Mouse (Mus musculus) Patski (cell line): Measurements from ENCODE around the gene Olfr649. TPM values are rescaled to one million over a fixed set of nuclear protein-coding genes. Genes with fewer than 3 reads are reported as not detected.
A peak's percentile ranks its signal among the peaks of the same experiment; 100 is the strongest.

ENCODE experiments used
- ATAC-seq: fragments of 100-300 bp; one replicate; pipeline ENCODE4 v1.8.0; 2021
- CTCF ChIA-PET: fragments of 350-600 bp; sonication (Branson Sonifier 250); formaldehyde crosslinking; loops from one replicate; lab custom pipeline; 2022; ENCODE audit warnings: inconsistent platforms; lab: Charles Lee
- POLR2A ChIA-PET: fragments of 350-600 bp; sonication (Branson Sonifier 250); formaldehyde crosslinking; loops from one replicate; lab custom pipeline; 2022; ENCODE audit warnings: antibody characterized with exemption, inconsistent platforms; lab: Charles Lee
- DNase-seq: peaks from one replicate; pipeline ENCODE4 v3.0.0-alpha.2; 2011; ENCODE audit warnings: low read depth, low spot score
- H3K27me3 ChIP-seq: fragments of 371-371 bp; one replicate; pipeline ENCODE4 v1.5.1; 2021
- CTCF ChIP-seq: fragments of 100-300 bp; IDR thresholded peaks from one replicate; pipeline ENCODE4 v1.5.1; 2021
- in situ Hi-C: fragments of 300-500 bp; cut with MboI; formaldehyde crosslinking; loops from 3 replicates; pipeline ENCODE4 v1.11.1; 2018; ENCODE audit warnings: low pct_unique_long_range_greater_than_20kb, mixed read lengths
- polyA plus RNA-seq: library from polyadenylated mRNA; unstranded; gene quantifications from one replicate; pipeline ENCODE4 v1.2.3, GENCODE M21; 2021

Olfr649 gene
- not detected for polyA plus RNA-seq

GRCm38 (mm10) chr7:104195885-104196284 is at the start of gene Olfr649:
Olfr649 (minus strand) TSS chr7:104195985.
- H3K27me3 ChIP-seq = peaks cover 12% of the 10 kb centered on the region
- no peak for DNase-seq
- POLR2A ChIA-PET = no interaction called here
- no peak for TF ChIP-seq CTCF
- ATAC-seq = no peak
- in situ Hi-C loops = no loop called here
- CTCF ChIA-PET = interaction anchor here (0.8 kb wide), 1 partner anchor 29 kb away, joined by 3 read pairs; no protein-coding TSS in a partner anchor

DNA sequence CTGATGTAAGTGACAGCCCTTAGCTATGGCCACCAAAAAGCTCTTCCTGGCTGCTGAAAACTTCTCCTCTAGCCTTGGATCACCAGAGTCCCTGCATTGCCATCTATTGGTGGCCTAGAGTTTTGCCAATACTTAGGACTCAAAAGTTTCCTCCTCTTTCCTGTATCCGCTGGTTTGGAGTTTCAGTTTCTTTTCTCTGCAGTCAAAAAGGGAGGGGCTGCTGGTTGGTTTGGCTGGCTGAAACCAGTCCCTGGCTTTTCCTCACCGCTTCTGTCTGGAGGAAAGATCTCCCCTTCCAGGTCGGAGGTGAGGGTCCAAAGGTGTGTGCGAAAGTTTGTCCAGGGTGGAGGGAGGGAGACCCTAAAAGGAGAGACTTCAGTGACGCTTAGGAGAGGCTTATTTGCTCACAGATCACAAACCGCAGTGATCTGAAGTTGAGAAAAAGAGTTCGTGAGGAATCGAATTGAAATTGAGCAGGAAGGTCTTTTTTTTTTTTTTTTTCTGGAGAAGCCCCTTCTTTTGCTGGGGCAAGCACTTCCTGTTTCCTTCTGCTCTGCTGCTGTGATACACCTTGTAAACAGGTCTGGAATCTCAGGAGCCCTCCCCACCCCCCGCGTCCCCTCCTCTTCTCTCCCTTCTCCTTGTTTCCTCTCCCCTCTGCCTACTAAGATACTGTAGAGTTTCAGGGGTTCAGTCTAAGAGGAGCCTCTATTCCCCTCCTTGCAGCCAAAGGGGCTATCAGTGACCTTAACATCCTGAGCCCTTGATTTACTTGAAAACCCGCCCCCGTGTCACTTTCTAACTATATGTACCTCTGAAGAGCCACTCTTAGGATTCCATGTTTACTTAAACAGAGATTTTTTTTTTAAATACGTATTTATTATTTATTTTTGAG is 48.7 kb upstream of the Olfr649 start, which contains the start of gene Trim34a:
Gene Trim34a (plus strand): TSS at position 171 of the 895 bp plus-strand sequence.
- ChIA-PET POLR2A (interaction anchor here (0.7 kb wide), 1 partner anchor 1151 kb away, joined by 5 read pairs; no protein-coding TSS in a partner anchor), CTCF (interaction anchor here (0.8 to 1.0 kb wide), 2 partner anchors 11 to 120 kb away, joined by 3 to 5 read pairs; no protein-coding TSS in a partner anchor)
- in situ Hi-C loops = loop anchor here (25.0 kb wide), 1 partner anchor 1557 kb away; the partner anchor contains the start of genes Olfr557 and Trim68
- H3K27me3 ChIP-seq = no peaks in the 10 kb centered on the region
- ATAC-seq (peak; percentile 98), DNase-seq (peak; percentile 19)
- TF ChIP-seq CTCF = peak; percentile 58

GRCm38 (mm10) chr7:104243616-104244015 is 47.8 kb upstream of the Olfr649 start:
- POLR2A ChIA-PET = interaction anchor here (0.7 kb wide), 1 partner anchor 1150 kb away, joined by 5 read pairs; no protein-coding TSS in a partner anchor
- TF ChIP-seq CTCF = no peak
- H3K27me3 ChIP-seq = no peaks in the 10 kb centered on the region
- CTCF ChIA-PET = interaction anchor here (0.8 to 1.0 kb wide), 2 partner anchors 10 to 121 kb away, joined by 3 to 5 read pairs; no protein-coding TSS in a partner anchor
- in situ Hi-C loops = loop anchor here (25.0 kb wide), 1 partner anchor 1556 kb away; the partner anchor contains the start of genes Olfr557 and Trim68
- DNase-seq (no peak), ATAC-seq (no peak)

DNA sequence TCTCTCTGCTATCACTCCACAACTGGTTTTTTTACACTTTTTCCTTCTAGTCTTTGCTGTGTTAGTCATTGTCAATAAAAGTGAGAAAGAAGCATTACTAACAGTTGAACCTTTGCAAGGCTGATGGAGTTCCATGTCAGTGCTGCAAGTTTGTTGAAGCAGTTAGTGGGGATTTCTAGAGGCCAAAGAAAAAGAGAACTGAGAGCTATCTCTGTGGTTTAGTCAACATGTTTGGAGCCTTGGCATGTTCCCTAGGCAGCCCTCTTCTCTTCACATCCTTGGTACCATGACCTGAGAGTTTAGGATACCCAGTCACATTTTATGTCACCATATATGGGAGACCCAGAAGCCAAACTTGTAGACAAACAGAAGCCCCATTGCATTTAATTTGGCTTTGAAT is 45.1 kb upstream of the Olfr649 start:
- no peaks in the 10 kb centered on the region for H3K27me3 ChIP-seq
- no peak for ATAC-seq
- in situ Hi-C loops = loop anchor here (25.0 kb wide), 1 partner anchor 1554 kb away; the partner anchor contains the start of genes Olfr557 and Trim68
- POLR2A ChIA-PET = no interaction called here
- TF ChIP-seq CTCF = no peak
- DNase-seq = no peak
- CTCF ChIA-PET = no interaction called here

GRCm38 (mm10) chr7:104231203-104231602 is 35.4 kb upstream of the Olfr649 start:
- ATAC-seq (no peak), DNase-seq (no peak)
- ChIA-PET CTCF (no interaction called here), POLR2A (no interaction called here)
- peak; percentile 57 for TF ChIP-seq CTCF
- no peaks in the 10 kb centered on the region for H3K27me3 ChIP-seq
- in situ Hi-C loops = loop anchor here (25.0 kb wide), 1 partner anchor 1544 kb away; the partner anchor contains the start of genes Olfr557 and Trim68

GRCm38 (mm10) chr7:104218701-104219569 is 23.1 kb upstream of the Olfr649 start, which contains the start of gene Trim6:
Trim6 (plus strand) TSS chr7:104218793.
- peak; percentile 39 for ATAC-seq
- no peak for TF ChIP-seq CTCF
- CTCF ChIA-PET = no interaction called here
- no peak for DNase-seq
- H3K27me3 ChIP-seq = no peaks in the 10 kb centered on the region
- in situ Hi-C loops = loop anchor here (25.0 kb wide), 1 partner anchor 1293 kb away; no protein-coding TSS in a partner anchor
- POLR2A ChIA-PET = no interaction called here

GRCm38 (mm10) chr7:104217881-104218280 is 22.1 kb upstream of the Olfr649 start:
- POLR2A ChIA-PET = no interaction called here
- in situ Hi-C loops = loop anchor here (25.0 kb wide), 1 partner anchor 1294 kb away; no protein-coding TSS in a partner anchor
- DNase-seq = no peak

DNA sequence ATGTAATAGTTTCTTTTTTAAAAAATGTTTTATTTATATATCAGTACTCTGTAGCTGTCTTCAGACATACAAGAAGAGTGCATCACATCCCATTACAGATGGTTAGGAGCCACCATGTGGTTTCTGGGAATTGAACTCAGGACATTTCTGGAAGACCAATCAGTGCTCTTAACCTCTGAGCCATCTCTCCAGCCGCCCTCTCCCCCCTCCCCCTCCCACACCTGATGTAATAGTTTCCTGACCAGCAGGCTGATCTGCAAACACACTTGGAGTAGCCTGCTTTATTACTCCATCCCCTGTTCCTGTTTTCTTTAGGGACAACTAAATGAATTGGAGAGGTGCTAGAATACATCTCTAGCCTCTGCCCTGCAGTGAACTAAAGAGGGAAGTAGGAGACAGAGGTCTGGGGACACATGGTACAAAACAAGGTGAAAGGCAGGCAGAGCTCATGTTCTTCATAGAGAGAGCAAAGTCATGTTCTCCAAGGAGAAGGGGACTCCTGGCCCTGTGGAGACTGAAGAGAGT is 20.3 kb upstream of the Olfr649 start:
- TF ChIP-seq CTCF = no peak
- no peaks in the 10 kb centered on the region for H3K27me3 ChIP-seq
- CTCF ChIA-PET = no interaction called here
- in situ Hi-C loops = loop anchor here (25.0 kb wide), 1 partner anchor 1296 kb away; no protein-coding TSS in a partner anchor
- ATAC-seq (no peak), DNase-seq (no peak)
- POLR2A ChIA-PET = no interaction called here

More at GRCm38 (mm10) chr7:104217881-104218280, 22.1 kb upstream of the Olfr649 start:
- H3K27me3 ChIP-seq = no peaks in the 10 kb centered on the region
- no peak for ATAC-seq
- CTCF ChIA-PET = no interaction called here
- no peak for TF ChIP-seq CTCF

- CTCF ChIA-PET = no interaction called here
- DNase-seq (no peak), ATAC-seq (no peak)
- TF ChIP-seq CTCF = no peak
- POLR2A ChIA-PET = no interaction called here
- in situ Hi-C loops = loop anchor here (10.0 to 25.0 kb wide), 2 partner anchors 399 to 1306 kb away; partner anchors contain the start of gene Olfr655
- H3K27me3 ChIP-seq = no peaks in the 10 kb centered on the region
Measured at GRCm38 (mm10) chr7:104206197-104206596, 10.4 kb upstream of the Olfr649 start.
